Mouse (Mus musculus): ENCODE results near the gene Prom2.

Gene Prom2

DNA sequence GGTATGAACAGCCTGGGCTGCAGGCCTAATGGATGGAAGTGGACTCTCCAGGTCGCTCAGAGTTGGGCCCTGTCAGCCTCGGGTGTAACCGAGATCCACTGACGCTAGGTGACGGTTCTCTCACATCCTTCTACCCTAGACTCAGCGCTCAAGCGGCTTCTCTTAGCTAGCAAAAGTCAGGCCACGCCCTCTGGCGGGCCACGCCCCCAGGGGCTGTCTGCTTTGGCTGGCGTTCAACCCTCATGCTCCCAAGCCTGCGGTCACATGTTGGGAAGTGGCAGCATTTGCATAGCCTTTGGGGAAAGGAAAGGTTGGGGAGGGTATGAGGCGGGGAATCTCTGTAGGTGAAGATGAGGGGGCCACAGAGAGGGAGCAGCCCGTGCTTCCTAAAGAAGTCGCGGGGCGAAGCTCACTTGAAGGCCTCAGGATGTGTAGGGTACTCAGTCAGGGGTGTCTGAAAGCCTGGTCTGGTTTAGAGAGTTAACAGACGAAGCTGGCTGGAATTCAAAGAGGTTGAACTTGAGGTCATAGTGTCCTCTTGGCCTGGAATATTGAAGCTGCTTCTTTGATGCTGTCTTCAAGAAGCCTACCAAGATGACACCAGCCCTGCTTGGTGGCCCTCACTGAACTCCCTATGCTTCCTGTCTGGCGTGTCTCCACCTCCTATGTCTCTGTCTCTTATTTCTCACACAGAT, 56.6 kb downstream of the Prom2 start:
- DNase-seq (ENCODE audit: low spot score in 2 of 2): peak; percentile 56 to 80

DNA sequence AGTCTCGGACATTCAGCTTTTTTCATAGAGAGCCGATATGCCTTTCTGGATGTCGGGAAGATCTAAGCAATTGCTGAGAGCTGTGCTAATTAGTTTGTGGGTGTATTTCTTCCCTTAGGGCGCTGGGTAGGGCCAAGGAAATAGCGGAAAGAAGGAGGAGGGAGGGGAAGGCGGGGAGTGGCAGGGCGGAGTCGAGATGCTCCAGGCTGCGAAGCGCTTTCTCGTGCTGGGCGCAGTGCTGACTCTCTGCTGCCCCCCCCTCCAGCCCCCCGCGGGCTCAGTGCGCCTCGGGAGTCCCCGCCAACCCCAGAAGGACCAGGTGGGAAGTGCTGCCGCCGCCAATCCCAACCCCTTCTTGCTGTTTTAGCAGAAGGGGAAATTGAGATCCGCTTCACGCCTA, 58.3 kb downstream of the Prom2 start:
- peak in 1 of 2 experiments; percentile 62 for DNase-seq (ENCODE audit: low spot score in 2 of 2)

DNA sequence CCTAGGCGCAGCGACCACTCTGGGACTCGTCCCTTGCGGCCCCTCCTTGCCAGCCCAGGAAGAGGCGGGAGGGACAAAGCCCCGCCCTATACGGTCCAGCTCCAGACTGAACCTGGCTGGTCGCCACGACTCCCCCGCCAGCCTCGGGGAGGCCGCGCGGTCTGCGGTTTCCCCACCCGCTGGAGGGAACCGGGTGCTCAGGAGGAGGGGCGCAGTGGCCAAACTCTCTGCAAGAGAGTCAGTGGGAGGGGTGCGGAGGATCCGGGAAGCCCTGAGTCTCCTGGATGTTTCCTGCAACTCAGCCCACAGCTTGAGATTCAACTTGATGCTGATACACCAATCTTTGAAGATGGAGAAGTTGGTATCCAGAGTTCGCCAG, 58.7 kb downstream of the Prom2 start:
- peak; percentile 88 for DNase-seq (ENCODE audit: low spot score in 2 of 2)

DNA sequence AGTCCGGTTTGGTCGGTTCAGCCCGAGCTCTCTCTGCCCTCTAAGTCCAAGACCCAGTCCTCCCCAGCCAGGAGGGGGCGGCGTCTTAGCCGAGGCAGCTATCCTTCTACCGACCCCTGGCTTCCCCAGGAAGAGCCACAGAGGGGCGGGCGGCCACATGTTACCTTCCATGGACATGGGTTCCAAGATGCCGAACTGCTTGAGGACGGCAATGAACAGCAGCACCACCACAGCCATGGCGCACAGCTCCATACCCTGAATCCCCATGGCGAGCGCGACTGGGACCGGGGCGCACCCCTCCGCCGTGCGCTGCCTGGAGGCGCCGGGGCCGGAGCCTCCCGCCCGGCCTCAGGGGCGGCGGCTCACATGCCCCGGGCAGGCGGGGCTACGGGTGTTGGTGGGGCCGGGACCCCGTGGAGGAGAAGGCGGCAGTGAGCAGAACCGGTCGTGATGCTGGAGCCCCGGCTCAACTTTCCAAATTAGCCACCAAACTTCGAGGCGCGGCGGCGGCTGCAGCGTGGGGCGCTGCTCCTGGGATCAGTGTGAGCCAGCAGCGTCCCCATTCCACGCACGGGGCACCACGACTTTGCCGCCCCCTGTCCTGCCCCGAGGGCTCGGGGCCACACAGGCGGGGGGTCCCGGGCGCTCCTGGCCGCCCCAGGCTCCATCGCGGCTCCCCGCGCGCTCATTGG, 59.3 kb downstream of the Prom2 start:
- no peak for DNase-seq (ENCODE audit: low spot score in 2 of 2)

DNA sequence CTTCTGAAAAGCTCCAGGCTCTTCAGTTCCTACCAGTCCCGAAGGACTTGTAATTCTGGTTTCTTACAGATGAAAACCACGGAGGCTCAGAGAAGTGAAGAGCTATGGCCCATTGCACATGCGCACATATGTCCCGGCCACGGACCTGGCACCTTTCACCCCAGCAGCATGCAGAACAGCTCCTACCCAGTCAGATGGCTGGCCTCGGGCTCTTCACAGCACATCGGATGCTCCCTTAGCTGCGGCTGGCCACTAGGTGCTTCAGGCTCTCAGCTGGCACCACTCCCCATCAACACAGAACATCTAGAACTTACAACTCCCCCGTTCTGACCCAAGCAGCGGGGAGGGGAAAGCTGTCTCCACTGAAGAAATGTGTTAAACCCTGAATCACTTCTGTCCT, 61.5 kb downstream of the Prom2 start:
- no peak for DNase-seq (ENCODE audit: low spot score in 2 of 2)

DNA sequence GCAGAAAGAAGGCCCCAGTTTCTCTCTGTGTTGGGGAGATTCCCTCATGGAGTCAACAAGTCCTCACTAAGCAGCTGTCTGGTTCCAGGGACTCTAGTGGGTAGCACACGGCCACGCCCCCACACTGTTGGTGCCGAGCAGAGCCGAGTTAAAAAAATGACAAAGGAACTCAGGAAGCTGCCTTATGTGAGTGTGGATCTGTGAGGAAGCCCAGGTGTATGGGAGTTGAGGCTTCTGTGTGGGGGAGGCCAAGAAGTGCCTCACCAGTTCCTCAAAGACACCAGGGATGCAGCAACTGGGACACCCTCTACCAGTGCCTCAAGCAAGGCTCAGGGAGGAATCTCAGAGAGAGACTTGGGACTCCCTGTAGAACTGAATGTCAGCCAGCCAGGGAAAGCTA, 62.1 kb downstream of the Prom2 start:
- DNase-seq (ENCODE audit: low spot score in 2 of 2): no peak
